Mouse (Mus musculus) limb, embryonic 14.5 days (tissue): ENCODE measurements around the gene Tusc2. TPM values are rescaled to one million over a fixed set of nuclear protein-coding genes. Genes with fewer than 3 reads are reported as not detected.

ENCODE experiments used
- ATAC-seq: fragments of 200-750 bp; cut with Nextera tagmentation; 2 replicates; pipeline ENCODE4 v1.8.0; 2017; ENCODE audit warnings: low read depth, moderate number of reproducible peaks, moderate TSS enrichment; ENCODE audit not compliant: low FRiP score
- DNase-seq: peaks from one replicate; pipeline ENCODE4 v3.0.0-alpha.2; 2015; ENCODE audit warnings: low spot score
- H3K27ac ChIP-seq: fragments of 300-500 bp; sonication (generic); replicated peaks from 2 replicates; pipeline ENCODE4 v1.5.1; 2014; ENCODE audit warnings: low read depth, mild to moderate bottlenecking, low read length, moderate library complexity, mixed read lengths
- H3K27me3 ChIP-seq: fragments of 300-500 bp; sonication (generic); 2 replicates; pipeline ENCODE4 v1.6.1; 2014; ENCODE audit warnings: low read length, mixed read lengths; ENCODE audit not compliant: control insufficient read depth, insufficient read depth
- H3K36me3 ChIP-seq: fragments of 300-500 bp; sonication (generic); 2 replicates; pipeline ENCODE4 v1.6.1; 2014; ENCODE audit warnings: mild to moderate bottlenecking, low read length, moderate library complexity, mixed read lengths; ENCODE audit not compliant: control insufficient read depth, insufficient read depth
- H3K4me1 ChIP-seq: fragments of 300-500 bp; sonication (generic); 2 replicates; pipeline ENCODE4 v1.6.1; 2014; ENCODE audit warnings: antibody characterized with exemption, low read length, mixed read lengths; ENCODE audit not compliant: control insufficient read depth, insufficient read depth
- H3K4me2 ChIP-seq: fragments of 300-500 bp; sonication (generic); replicated peaks from 2 replicates; pipeline ENCODE4 v1.6.1; 2014; ENCODE audit warnings: low read depth, mild to moderate bottlenecking, low read length, moderate library complexity; ENCODE audit not compliant: severe bottlenecking
- H3K4me3 ChIP-seq: fragments of 300-500 bp; sonication (generic); replicated peaks from 2 replicates; pipeline ENCODE4 v1.5.1; 2014; ENCODE audit warnings: low read length
- H3K9ac ChIP-seq: fragments of 300-500 bp; sonication (generic); 2 replicates; pipeline ENCODE4 v1.6.1; 2014; ENCODE audit warnings: mild to moderate bottlenecking, low read depth, low read length, moderate library complexity; ENCODE audit not compliant: severe bottlenecking
- H3K9me3 ChIP-seq: fragments of 300-500 bp; sonication (generic); 2 replicates; pipeline ENCODE4 v1.6.1; 2016; ENCODE audit warnings: low read length; ENCODE audit not compliant: control insufficient read depth
- POLR2A ChIP-seq: fragments of 200-500 bp; IDR thresholded peaks from 2 replicates; pipeline ENCODE4 v1.8.0; 2012; ENCODE audit warnings: inconsistent platforms, mild to moderate bottlenecking, moderate library complexity, borderline replicate concordance; ENCODE audit not compliant: insufficient read depth, insufficient read length; ENCODE audit errors: extremely low read depth
- WGBS: fragments of 180-500 bp; shearing (Covaris S2); extraction: QIAGEN DNeasy Blood & Tissue Kit; methylation state at CpG from one replicate; pipeline ENCODE4 v1.1.7; 2014; 5-methylcytosine and 5-hydroxymethylcytosine counted together
- polyA plus RNA-seq, 2 experiments: library from polyadenylated mRNA; depleted of rRNA in 1 of 2; stranded (reverse) in 1 of 2; unstranded in 1 of 2; fragments of >200 nt; fragmentation: Nextera tagmentation in 1 of 2; extraction: Ambion mirVana in 1 of 2; gene quantifications; 2 replicates each; pipeline versions ENCODE4 v1.2.1 to v1.2.3; 2012 to 2014

Gene Tusc2
- polyA plus RNA-seq, 2 experiments, result 35.8 to 43.0 TPM

- H3K9ac ChIP-seq, result no peak within 1 kb of the TSS
- H3K27ac ChIP-seq, result 0 out of 2 replicates have a peak within 1 kb of the TSS, but pooled peaks have one; percentile 19
- H3K4me3 ChIP-seq, result peak within 1 kb of the TSS; percentile 18
- TF ChIP-seq POLR2A, result no peak
- no peaks in the 10 kb centered on the region for H3K27me3 ChIP-seq
- peaks cover 36% of the 10 kb centered on the region for H3K4me1 ChIP-seq
- DNase-seq, result peak; percentile 95
- no peaks in the 10 kb centered on the region for H3K9me3 ChIP-seq
- peak within 1 kb of the TSS; percentile 45 for H3K4me2 ChIP-seq
- WGBS, result under 1% methylated on average over 20 of the region's 20 CpGs
- ATAC-seq, result peak; percentile 76
- H3K36me3 ChIP-seq, result peaks cover 16% of the 10 kb centered on the region
Measured at GRCm38 (mm10) chr9:107547026-107547425, 16.0 kb upstream of the Tusc2 start, which contains the start of gene Zmynd10. Zmynd10 (plus strand) TSS chr9:107547298.

DNA sequence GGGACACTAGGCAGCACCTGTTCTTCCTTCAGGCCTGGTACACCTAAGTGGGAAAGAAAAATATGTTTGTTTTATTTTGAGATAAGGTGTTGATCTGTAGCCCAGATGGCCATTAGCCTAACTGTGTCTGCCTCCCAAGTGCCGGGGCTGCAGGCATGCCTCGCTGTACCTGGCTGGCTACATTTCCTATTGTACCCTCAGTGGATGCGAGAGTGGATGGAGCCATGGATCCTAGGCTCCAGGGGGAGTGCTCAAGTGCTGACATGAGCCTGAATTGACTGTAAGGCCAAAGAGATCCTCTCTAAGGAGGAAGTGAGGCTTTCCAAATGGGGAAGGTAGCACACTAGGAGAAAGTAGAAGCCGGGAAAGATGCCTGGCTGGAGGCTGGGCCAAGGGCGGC lies 15.1 kb upstream of the Tusc2 start:
- DNase-seq (no peak), ATAC-seq (no peak)
- Histone ChIP-seq H3K9me3 (no peaks in the 10 kb centered on the region), H3K9ac (no peak overlapping the region), H3K27me3 (no peaks in the 10 kb centered on the region), H3K4me3 (no peak overlapping the region), H3K4me1 (peaks cover 39% of the 10 kb centered on the region), H3K36me3 (peaks cover 16% of the 10 kb centered on the region), H3K4me2 (no peak overlapping the region), H3K27ac (no peak overlapping the region)
- 77% methylated on average over 5 of the region's 5 CpGs for WGBS
- no peak for TF ChIP-seq POLR2A

GRCm38 (mm10) chr9:107548820-107549219 lies 14.2 kb upstream of the Tusc2 start:
- ATAC-seq (no peak), DNase-seq (no peak)
- no peak for TF ChIP-seq POLR2A
- no peaks in the 10 kb centered on the region for H3K27me3 ChIP-seq
- 88% methylated on average over 10 of the region's 10 CpGs for WGBS
- no peak overlapping the region for H3K4me2 ChIP-seq
- H3K9me3 ChIP-seq, result no peaks in the 10 kb centered on the region
- no peak overlapping the region for H3K27ac ChIP-seq
- peaks cover 46% of the 10 kb centered on the region for H3K4me1 ChIP-seq
- H3K4me3 ChIP-seq, result no peak overlapping the region
- no peak overlapping the region for H3K9ac ChIP-seq
- H3K36me3 ChIP-seq, result peaks cover 15% of the 10 kb centered on the region

GRCm38 (mm10) chr9:107549297-107550074 lies 13.6 kb upstream of the Tusc2 start:
- DNase-seq, result no peak
- no peak overlapping the region for H3K27ac ChIP-seq
- peaks cover 47% of the 10 kb centered on the region for H3K4me1 ChIP-seq
- H3K27me3 ChIP-seq, result no peaks in the 10 kb centered on the region
- no peaks in the 10 kb centered on the region for H3K9me3 ChIP-seq
- no peak for TF ChIP-seq POLR2A
- no peak overlapping the region for H3K4me2 ChIP-seq
- no peak overlapping the region for H3K4me3 ChIP-seq
- no peak overlapping the region for H3K9ac ChIP-seq
- H3K36me3 ChIP-seq, result peaks cover 9% of the 10 kb centered on the region
- no peak for ATAC-seq
- 74% methylated on average over 20 of the region's 20 CpGs for WGBS

- DNase-seq (no peak), ATAC-seq (no peak)
- H3K4me3 ChIP-seq, result peak overlapping the region; percentile 85
- H3K4me1 ChIP-seq, result peaks cover 48% of the 10 kb centered on the region
- H3K27me3 ChIP-seq, result no peaks in the 10 kb centered on the region
- peak overlapping the region; percentile 69 for H3K9ac ChIP-seq
- H3K4me2 ChIP-seq, result peak overlapping the region; percentile 98
- TF ChIP-seq POLR2A, result no peak
- WGBS, result 27% methylated on average over 23 of the region's 23 CpGs
- H3K9me3 ChIP-seq, result no peaks in the 10 kb centered on the region
- peak overlapping the region; percentile 85 for H3K27ac ChIP-seq
- no peaks in the 10 kb centered on the region for H3K36me3 ChIP-seq
Measured at GRCm38 (mm10) chr9:107550491-107551116, 12.5 kb upstream of the Tusc2 start.
